Mouse (Mus musculus) hindbrain, postnatal 0 days (tissue): Measurements from ENCODE around the gene Itpka. TPM values are rescaled to one million over a fixed set of nuclear protein-coding genes. Genes with fewer than 3 reads are reported as not detected.
"Not testable (repeated sequence)": the region's sequence is repeated elsewhere in the genome, so short reads cannot be mapped to it uniquely, and the experiment has no call there.

ENCODE experiments used
- ATAC-seq: fragments of 200-750 bp; cut with Nextera tagmentation; 2 replicates; pipeline ENCODE4 v1.8.0; 2017; ENCODE audit warnings: mild to moderate bottlenecking, moderate TSS enrichment, moderate library complexity
- DNase-seq: peaks from one replicate; pipeline ENCODE4 v3.0.0-alpha.2; 2015; ENCODE audit warnings: low spot score
- H3K27ac ChIP-seq: fragments of 300-500 bp; sonication (generic); 2 replicates; pipeline ENCODE4 v1.5.1; 2014; ENCODE audit warnings: mild to moderate bottlenecking
- H3K27me3 ChIP-seq: fragments of 300-500 bp; sonication (generic); 2 replicates; pipeline ENCODE4 v1.6.1; 2014; ENCODE audit warnings: low read length, mixed read lengths; ENCODE audit not compliant: insufficient read depth
- H3K36me3 ChIP-seq: fragments of 300-500 bp; sonication (generic); 2 replicates; pipeline ENCODE4 v1.6.1; 2014; ENCODE audit warnings: low read length, mixed read lengths; ENCODE audit not compliant: insufficient read depth
- H3K4me1 ChIP-seq: fragments of 300-500 bp; sonication (generic); 2 replicates; pipeline ENCODE4 v1.6.1; 2014; ENCODE audit warnings: antibody characterized with exemption, low read length, mixed read lengths; ENCODE audit not compliant: insufficient read depth
- H3K4me2 ChIP-seq: fragments of 300-500 bp; sonication (generic); 2 replicates; pipeline ENCODE4 v1.6.1; 2014; ENCODE audit warnings: low read depth, mild to moderate bottlenecking, low read length, moderate library complexity, mixed read lengths
- H3K4me3 ChIP-seq: fragments of 300-500 bp; sonication (generic); 2 replicates; pipeline ENCODE4 v1.5.1; 2014; ENCODE audit warnings: low read length
- H3K9ac ChIP-seq: fragments of 300-500 bp; sonication (generic); replicated peaks from 2 replicates; pipeline ENCODE4 v1.6.1; 2014; ENCODE audit warnings: mild to moderate bottlenecking, low read length, moderate library complexity, mixed read lengths
- H3K9me3 ChIP-seq: fragments of 300-500 bp; sonication (generic); 2 replicates; pipeline ENCODE4 v1.6.1; 2016; ENCODE audit warnings: low read length, mixed read lengths
- CTCF ChIP-seq: IDR thresholded peaks from 2 replicates; pipeline ENCODE4 v1.5.1; 2016; ENCODE audit warnings: antibody characterized with exemption, control low read depth, low read depth
- WGBS: fragments of 180-500 bp; shearing (Covaris S2); extraction: QIAGEN DNeasy Blood & Tissue Kit; methylation state at CpG from one replicate; pipeline ENCODE4 v1.1.7; 2014; 5-methylcytosine and 5-hydroxymethylcytosine counted together
- polyA plus RNA-seq: library from polyadenylated mRNA; unstranded; fragments of >200 nt; fragmentation: Nextera tagmentation; extraction: Ambion mirVana; gene quantifications from 2 replicates; pipeline ENCODE4 v1.2.1, GENCODE M21; 2015
- total RNA-seq: library from RNA; depleted of rRNA; stranded (reverse); fragments of >200 nt; gene quantifications from 2 replicates; pipeline ENCODE4 v1.2.3, GENCODE M21; 2014

Itpka gene
- total and polyA plus RNA-seq, 2 experiments from 2014 or later = 3.3 to 8.5 TPM

- WGBS = 94% methylated on average over 3 of the region's 3 CpGs
- no peak overlapping the region for H3K9ac ChIP-seq
- H3K27me3 ChIP-seq = no peaks in the 10 kb centered on the region
- DNase-seq = no peak
- H3K27ac ChIP-seq = no peak overlapping the region
- ATAC-seq = no peak
- H3K4me2 ChIP-seq = no peak overlapping the region
- no peak for TF ChIP-seq CTCF
- no peaks in the 10 kb centered on the region for H3K9me3 ChIP-seq
- no peak overlapping the region for H3K4me3 ChIP-seq
- H3K4me1 ChIP-seq = no peaks in the 10 kb centered on the region
- peaks cover 28% of the 10 kb centered on the region for H3K36me3 ChIP-seq
These were observed 32.1 kb upstream of the Itpka start for GRCm38 (mm10) chr2:119710011-119710410.

GRCm38 (mm10) chr2:119715868-119716267 is 26.3 kb upstream of the Itpka start:
- H3K4me3 ChIP-seq, H3K27me3 ChIP-seq, H3K4me1 ChIP-seq, H3K27ac ChIP-seq, H3K9ac ChIP-seq, ATAC-seq, H3K4me2 ChIP-seq, H3K9me3 ChIP-seq, DNase-seq: not testable (repeated sequence)
- peaks cover 27% of the 10 kb centered on the region; the same call in 1 of the 2 replicates for H3K36me3 ChIP-seq
- WGBS = 100% methylated on average over 2 of the region's 2 CpGs

GRCm38 (mm10) chr2:119721070-119721469 is 21.1 kb upstream of the Itpka start:
- TF ChIP-seq CTCF = no peak
- Histone ChIP-seq H3K9ac (no peak overlapping the region), H3K27ac (no peak overlapping the region), H3K4me2 (no peak overlapping the region), H3K4me1 (no peaks in the 10 kb centered on the region), H3K4me3 (no peak overlapping the region), H3K9me3 (no peaks in the 10 kb centered on the region), H3K27me3 (no peaks in the 10 kb centered on the region), H3K36me3 (peaks cover 55% of the 10 kb centered on the region)
- no peak for ATAC-seq
- DNase-seq = no peak
- 96% methylated on average over 8 of the region's 8 CpGs for WGBS

GRCm38 (mm10) chr2:119727762-119728416 is 14.2 kb upstream of the Itpka start:
- no peak overlapping the region for H3K4me3 ChIP-seq
- WGBS = 91% methylated on average over 3 of the region's 3 CpGs
- H3K9me3 ChIP-seq = no peaks in the 10 kb centered on the region
- H3K36me3 ChIP-seq = peaks cover 70% of the 10 kb centered on the region
- no peak overlapping the region for H3K27ac ChIP-seq
- no peaks in the 10 kb centered on the region for H3K4me1 ChIP-seq
- no peak for ATAC-seq
- H3K27me3 ChIP-seq = no peaks in the 10 kb centered on the region
- TF ChIP-seq CTCF = no peak
- DNase-seq = no peak
- H3K4me2 ChIP-seq = no peak overlapping the region
- no peak overlapping the region for H3K9ac ChIP-seq

- H3K36me3 ChIP-seq = peaks cover 74% of the 10 kb centered on the region
- H3K27ac ChIP-seq = no peak overlapping the region
- ATAC-seq = no peak
- WGBS = 95% methylated on average over 4 of the region's 4 CpGs
- H3K4me1 ChIP-seq = no peaks in the 10 kb centered on the region
- no peaks in the 10 kb centered on the region for H3K27me3 ChIP-seq
- no peak overlapping the region for H3K4me3 ChIP-seq
- no peak for DNase-seq
- H3K9ac ChIP-seq = no peak overlapping the region
- H3K9me3 ChIP-seq = no peaks in the 10 kb centered on the region
- TF ChIP-seq CTCF = no peak
- no peak overlapping the region for H3K4me2 ChIP-seq
These were observed 11.4 kb upstream of the Itpka start for GRCm38 (mm10) chr2:119730735-119731134.

- Histone ChIP-seq H3K4me2 (no peak overlapping the region), H3K9ac (no peak overlapping the region), H3K27me3 (no peaks in the 10 kb centered on the region), H3K4me1 (no peaks in the 10 kb centered on the region), H3K4me3 (no peak overlapping the region), H3K9me3 (no peaks in the 10 kb centered on the region), H3K36me3 (peaks cover 28% of the 10 kb centered on the region), H3K27ac (no peak overlapping the region)
- WGBS = 28% methylated on average over 12 of the region's 12 CpGs
- ATAC-seq (no peak), DNase-seq (no peak)
- no peak for TF ChIP-seq CTCF
These were observed 5.0 kb upstream of the Itpka start for GRCm38 (mm10) chr2:119737124-119737523.

- no peak for TF ChIP-seq CTCF
- peaks cover under 1% of the 10 kb centered on the region; the same call in 1 of the 2 replicates for H3K36me3 ChIP-seq
- 13% methylated on average over 2 of the region's 2 CpGs for WGBS
- H3K4me1 ChIP-seq = no peaks in the 10 kb centered on the region; the same call in 1 of the 2 replicates
- H3K27ac ChIP-seq = no peak overlapping the region
- no peak overlapping the region for H3K4me3 ChIP-seq
- no peak for ATAC-seq
- peaks cover 14% of the 10 kb centered on the region for H3K27me3 ChIP-seq
- no peak for DNase-seq
- H3K9me3 ChIP-seq = no peaks in the 10 kb centered on the region
- no peak overlapping the region for H3K9ac ChIP-seq
- H3K4me2 ChIP-seq = no peak overlapping the region
These were observed 1.6 kb upstream of the Itpka start for GRCm38 (mm10) chr2:119740567-119740966.
